Mouse (Mus musculus): ENCODE results near the gene Mars. TPM values are rescaled to one million over a fixed set of nuclear protein-coding genes. Genes with fewer than 3 reads are reported as not detected.

Mars gene
- polyA plus RNA-seq, 1 experiment from 2014 or later: 108 TPM

- H3K27me3 ChIP-seq (replicated peaks; ENCODE audit: control insufficient read depth, insufficient read depth, low read length): no peaks in the 10 kb centered on the region
- H3K4me1 ChIP-seq (ENCODE audit: control insufficient read depth, insufficient read depth, low read depth, low read length): peaks cover 28% of the 10 kb centered on the region
- H3K4me3 ChIP-seq (ENCODE audit: low read length): peak overlapping the region; percentile 76
- peaks cover 21% of the 10 kb centered on the region for H3K36me3 ChIP-seq (ENCODE audit: control insufficient read depth, insufficient read depth, low read length)
- H3K9me3 ChIP-seq (ENCODE audit: control insufficient read depth, low read length): no peaks in the 10 kb centered on the region
- H3K4me2 ChIP-seq (ENCODE audit: low read length): peak overlapping the region; percentile 92
- no peak for ATAC-seq
- H3K9ac ChIP-seq (ENCODE audit: low read depth, low read length): peak overlapping the region; percentile 79
- no peak overlapping the region; the same call in 1 of the 2 replicates for H3K27ac ChIP-seq (ENCODE audit: low read depth, low read length)
- WGBS: 54% methylated on average over 5 of the region's 5 CpGs
Observed at GRCm38 (mm10) chr10:127291881-127292638, 19.5 kb downstream of the Mars start.

DNA sequence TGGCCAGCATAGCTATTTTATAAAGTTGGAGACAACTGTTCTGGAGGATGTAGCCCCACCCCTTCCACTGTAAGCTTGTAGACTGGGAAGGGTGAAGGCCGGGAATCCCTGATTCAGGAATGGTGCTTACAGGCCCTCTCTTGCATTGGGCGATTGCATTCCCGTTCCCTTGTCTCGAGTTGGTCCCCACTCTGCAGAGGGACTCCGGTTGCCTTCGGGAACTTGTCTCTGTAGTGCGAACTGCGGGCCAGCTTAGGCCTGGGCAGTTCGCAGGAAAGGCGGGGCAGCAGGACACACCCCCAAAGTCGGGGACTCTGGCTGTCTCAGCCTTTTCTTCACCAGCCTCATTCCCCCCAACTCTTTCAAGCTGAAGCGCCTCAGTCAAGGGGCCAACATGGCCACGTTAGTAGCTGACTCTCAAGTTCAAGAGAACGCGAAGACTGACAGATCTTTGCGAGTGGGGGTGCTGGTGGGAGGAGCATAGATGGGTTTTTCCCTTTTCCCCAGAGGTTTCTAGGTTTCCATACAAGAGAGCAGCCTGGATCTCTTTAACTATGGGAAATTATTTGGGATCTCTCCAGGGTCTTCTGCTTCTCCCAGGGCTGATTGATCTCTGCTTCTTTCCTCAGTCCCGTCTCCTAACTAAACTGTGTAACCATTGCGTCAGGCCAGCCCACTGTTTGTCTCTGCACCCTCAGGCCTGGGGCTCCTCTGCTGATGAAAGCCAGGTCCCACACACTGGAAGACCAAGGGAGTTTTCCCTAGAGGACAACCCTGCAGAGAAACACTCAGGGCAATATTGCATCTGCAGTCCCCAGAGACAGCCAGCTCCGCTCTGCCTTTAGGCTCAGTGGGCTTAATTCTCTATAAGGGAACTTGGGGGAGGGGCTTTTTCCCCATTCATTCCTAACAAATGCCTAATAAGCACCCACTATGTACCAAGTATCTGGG lies 20.4 kb downstream of the Mars start:
- WGBS: 1% methylated on average over 19 of the region's 19 CpGs
- peak; percentile 63 for ATAC-seq
- H3K4me3 ChIP-seq (ENCODE audit: low read length): peak overlapping the region; percentile 76
- H3K36me3 ChIP-seq (ENCODE audit: control insufficient read depth, insufficient read depth, low read length): peaks cover 16% of the 10 kb centered on the region
- no peaks in the 10 kb centered on the region for H3K27me3 ChIP-seq (replicated peaks; ENCODE audit: control insufficient read depth, insufficient read depth, low read length)
- peak overlapping the region; percentile 79 for H3K9ac ChIP-seq (ENCODE audit: low read depth, low read length)
- no peaks in the 10 kb centered on the region for H3K9me3 ChIP-seq (ENCODE audit: control insufficient read depth, low read length)
- peak overlapping the region; percentile 92 for H3K4me2 ChIP-seq (ENCODE audit: low read length)
- H3K27ac ChIP-seq (ENCODE audit: low read depth, low read length): peak overlapping the region; percentile 98
- peaks cover 36% of the 10 kb centered on the region for H3K4me1 ChIP-seq (ENCODE audit: control insufficient read depth, insufficient read depth, low read depth, low read length)

- Histone ChIP-seq H3K27ac (ENCODE audit: low read depth, low read length) (peak overlapping the region; percentile 98), H3K4me2 (ENCODE audit: low read length) (peak overlapping the region; percentile 92), H3K4me1 (ENCODE audit: control insufficient read depth, insufficient read depth, low read depth, low read length) (peaks cover 43% of the 10 kb centered on the region), H3K9me3 (ENCODE audit: control insufficient read depth, low read length) (no peaks in the 10 kb centered on the region), H3K27me3 (replicated peaks; ENCODE audit: control insufficient read depth, insufficient read depth, low read length) (no peaks in the 10 kb centered on the region), H3K4me3 (ENCODE audit: low read length) (peak overlapping the region; percentile 76), H3K36me3 (ENCODE audit: control insufficient read depth, insufficient read depth, low read length) (peaks cover 11% of the 10 kb centered on the region), H3K9ac (ENCODE audit: low read depth, low read length) (peak overlapping the region; percentile 79)
- ATAC-seq: peak; percentile 94
- under 1% methylated on average over 31 of the region's 47 CpGs for WGBS
Observed at GRCm38 (mm10) chr10:127290307-127290929, 21.2 kb downstream of the Mars start.

DNA sequence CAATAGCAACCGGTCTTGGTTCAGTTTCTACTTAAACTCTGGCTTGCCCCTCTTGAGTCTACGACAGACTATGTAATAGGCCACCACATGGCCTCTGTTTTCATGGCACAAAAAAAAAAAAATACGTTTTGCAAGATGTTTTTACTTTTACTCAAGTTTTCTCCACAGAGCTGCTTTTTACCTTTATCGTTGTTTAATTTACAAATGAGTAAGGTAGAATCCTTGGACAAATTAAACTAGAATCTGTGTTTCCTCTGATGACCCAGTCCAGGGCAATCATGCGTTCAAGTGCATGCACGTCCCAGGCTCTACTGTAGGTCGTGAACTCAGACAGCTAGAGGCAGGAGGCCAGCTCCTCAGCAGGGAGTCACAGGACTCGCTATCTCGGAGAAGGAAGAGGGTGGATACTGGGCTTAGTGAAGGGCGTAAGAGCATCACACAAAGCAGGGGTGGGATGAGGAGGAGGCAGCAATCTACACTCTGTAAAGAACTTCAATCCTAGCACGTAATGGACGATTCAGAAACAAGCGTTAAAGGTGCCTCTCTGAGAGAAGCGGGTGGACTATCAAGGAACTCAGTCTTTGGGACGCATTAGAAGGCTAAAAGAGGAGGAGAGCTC lies 21.9 kb downstream of the Mars start:
- Histone ChIP-seq H3K27me3 (replicated peaks; ENCODE audit: control insufficient read depth, insufficient read depth, low read length) (no peaks in the 10 kb centered on the region), H3K36me3 (ENCODE audit: control insufficient read depth, insufficient read depth, low read length) (peaks cover 14% of the 10 kb centered on the region), H3K27ac (ENCODE audit: low read depth, low read length) (peak overlapping the region; percentile 98), H3K4me1 (ENCODE audit: control insufficient read depth, insufficient read depth, low read depth, low read length) (peaks cover 43% of the 10 kb centered on the region), H3K9ac (ENCODE audit: low read depth, low read length) (peak overlapping the region; percentile 88), H3K4me2 (ENCODE audit: low read length) (peak overlapping the region; percentile 92), H3K4me3 (ENCODE audit: low read length) (peak overlapping the region; percentile 76), H3K9me3 (ENCODE audit: control insufficient read depth, low read length) (no peaks in the 10 kb centered on the region)
- 2% methylated on average over 15 of the region's 15 CpGs for WGBS
- ATAC-seq: no peak

DNA sequence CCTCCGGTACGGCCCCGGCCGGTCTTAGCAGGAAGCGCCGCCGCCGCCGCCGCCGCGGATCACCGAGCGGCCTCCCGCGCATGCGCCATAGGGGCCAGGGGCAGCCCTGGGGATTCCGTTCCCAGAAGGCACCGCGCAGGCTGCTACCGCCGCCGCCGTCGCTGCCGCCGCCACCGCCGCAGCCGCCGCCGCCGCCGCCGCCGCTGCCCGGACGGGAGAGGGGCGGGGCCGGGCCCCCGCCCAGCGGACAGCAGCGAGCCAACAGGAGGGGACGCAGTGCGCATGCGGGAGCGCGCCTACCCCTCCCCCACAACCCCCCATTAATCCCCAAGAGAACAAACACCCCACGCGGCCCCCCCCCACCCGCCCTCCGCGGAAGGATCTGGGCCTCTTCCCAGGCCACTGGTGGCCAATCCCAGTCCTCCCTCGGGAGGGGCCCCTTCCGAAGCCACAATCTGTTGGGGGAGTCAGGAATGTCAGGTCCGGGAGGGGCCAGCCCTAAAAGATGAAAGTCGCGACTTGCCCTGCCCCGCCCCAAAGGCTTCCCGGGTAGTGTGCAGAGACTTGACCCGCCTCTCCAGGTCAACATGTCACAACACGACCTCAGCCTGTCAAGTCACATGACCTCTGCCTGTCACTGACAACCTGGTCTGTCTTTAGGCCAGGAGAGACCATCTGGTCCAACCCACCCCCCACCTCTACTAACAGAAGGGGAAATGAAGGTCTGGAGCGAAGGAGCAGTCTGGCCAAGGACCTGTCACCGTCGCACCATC lies 22.6 kb downstream of the Mars start, which contains the start of gene Mbd6:
Gene Mbd6 (minus strand): TSS at position 219 of the 773 bp plus-strand sequence.
- 1% methylated on average over 19 of the region's 65 CpGs for WGBS
- ATAC-seq: peak; percentile 6; the same call in 1 of the 2 replicates

GRCm38 (mm10) chr10:127288328-127288799 lies 23.2 kb downstream of the Mars start:
- Histone ChIP-seq H3K4me3 (ENCODE audit: low read length) (peak overlapping the region; percentile 76), H3K27me3 (replicated peaks; ENCODE audit: control insufficient read depth, insufficient read depth, low read length) (no peaks in the 10 kb centered on the region), H3K4me2 (ENCODE audit: low read length) (peak overlapping the region; percentile 92), H3K27ac (ENCODE audit: low read depth, low read length) (peak overlapping the region; percentile 98), H3K9ac (ENCODE audit: low read depth, low read length) (peak overlapping the region; percentile 88), H3K9me3 (ENCODE audit: control insufficient read depth, low read length) (no peaks in the 10 kb centered on the region), H3K4me1 (ENCODE audit: control insufficient read depth, insufficient read depth, low read depth, low read length) (peaks cover 43% of the 10 kb centered on the region), H3K36me3 (ENCODE audit: control insufficient read depth, insufficient read depth, low read length) (peaks cover 19% of the 10 kb centered on the region)
- 1% methylated on average over 18 of the region's 28 CpGs for WGBS
- ATAC-seq: no peak

More for the DNA sequence above, 22.6 kb downstream of the Mars start, which contains the start of gene Mbd6:
- peak within 1 kb of the TSS; percentile 98 for H3K27ac ChIP-seq (ENCODE audit: low read depth, low read length)
- H3K4me2 ChIP-seq (ENCODE audit: low read length): peak within 1 kb of the TSS; percentile 92
- no peaks in the 10 kb centered on the region for H3K27me3 ChIP-seq (replicated peaks; ENCODE audit: control insufficient read depth, insufficient read depth, low read length)
- H3K4me3 ChIP-seq (ENCODE audit: low read length): peak within 1 kb of the TSS; percentile 76
- H3K36me3 ChIP-seq (ENCODE audit: control insufficient read depth, insufficient read depth, low read length): peaks cover 18% of the 10 kb centered on the region
- no peaks in the 10 kb centered on the region for H3K9me3 ChIP-seq (ENCODE audit: control insufficient read depth, low read length)
- peaks cover 43% of the 10 kb centered on the region for H3K4me1 ChIP-seq (ENCODE audit: control insufficient read depth, insufficient read depth, low read depth, low read length)
- H3K9ac ChIP-seq (ENCODE audit: low read depth, low read length): peak within 1 kb of the TSS; percentile 88

DNA sequence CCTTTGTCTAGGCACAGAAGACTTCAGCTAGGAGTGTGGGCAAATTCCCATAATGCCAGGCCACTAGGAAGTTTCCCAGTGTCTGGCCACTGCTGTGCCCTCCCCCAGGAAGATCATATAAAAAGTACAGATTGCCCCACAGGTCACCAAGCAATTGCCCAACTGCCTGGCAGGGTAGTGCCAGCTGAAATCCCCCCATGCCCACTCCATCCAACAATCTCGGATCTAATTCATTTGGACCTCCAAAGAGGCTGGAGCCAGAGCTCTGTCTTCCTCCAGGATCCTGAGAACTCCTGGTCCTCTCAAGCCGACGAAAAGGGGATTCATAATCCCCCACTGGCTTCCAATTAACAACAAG lies 23.7 kb downstream of the Mars start:
- H3K4me3 ChIP-seq (ENCODE audit: low read length): peak overlapping the region; percentile 76
- no peak for ATAC-seq
- peaks cover 24% of the 10 kb centered on the region for H3K36me3 ChIP-seq (ENCODE audit: control insufficient read depth, insufficient read depth, low read length)
- peak overlapping the region; percentile 98 for H3K27ac ChIP-seq (ENCODE audit: low read depth, low read length)
- no peaks in the 10 kb centered on the region for H3K9me3 ChIP-seq (ENCODE audit: control insufficient read depth, low read length)
- peaks cover 43% of the 10 kb centered on the region for H3K4me1 ChIP-seq (ENCODE audit: control insufficient read depth, insufficient read depth, low read depth, low read length)
- no peaks in the 10 kb centered on the region for H3K27me3 ChIP-seq (replicated peaks; ENCODE audit: control insufficient read depth, insufficient read depth, low read length)
- 0% methylated on average over 3 of the region's 3 CpGs for WGBS
- peak overlapping the region; percentile 92 for H3K4me2 ChIP-seq (ENCODE audit: low read length)
- H3K9ac ChIP-seq (ENCODE audit: low read depth, low read length): peak overlapping the region; percentile 88
